Mouse (Mus musculus): Measurements from ENCODE around the gene Rgs9bp. TPM values are rescaled to one million over a fixed set of nuclear protein-coding genes. Genes with fewer than 3 reads are reported as not detected.

The Rgs9bp gene
- polyA plus RNA-seq, 1 experiment from 2014 or later = 0.08 TPM

DNA sequence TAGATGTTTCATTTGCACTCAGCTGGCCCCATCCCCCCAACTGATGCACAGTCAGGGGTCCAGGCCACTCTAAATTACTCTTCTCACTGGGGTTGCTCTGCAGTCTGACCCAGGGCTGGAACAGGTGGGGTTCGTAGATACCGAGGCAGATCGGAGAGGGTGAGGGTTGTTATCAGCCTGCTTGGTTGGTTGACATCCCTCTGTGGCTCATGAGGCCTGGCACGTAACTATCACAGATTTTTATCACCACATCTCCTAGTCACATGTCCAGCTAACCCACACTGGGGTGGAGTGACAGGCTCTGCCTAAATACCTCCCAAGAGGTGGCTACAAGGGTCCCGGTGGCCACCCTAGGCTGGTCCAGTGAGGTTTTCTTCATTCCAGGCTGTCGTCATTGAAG lies 15.7 kb upstream of the Rgs9bp start:
- H3K9ac ChIP-seq (ENCODE audit: low read length) = no peak overlapping the region
- H3K4me1 ChIP-seq (ENCODE audit: control insufficient read depth, insufficient read depth, low read length) = no peaks in the 10 kb centered on the region
- no peak overlapping the region for H3K4me2 ChIP-seq (ENCODE audit: low read length)
- H3K27ac ChIP-seq (ENCODE audit: low read depth, low read length) = no peak overlapping the region
- no peaks in the 10 kb centered on the region for H3K9me3 ChIP-seq (replicated peaks; ENCODE audit: control insufficient read depth, low read length)
- H3K27me3 ChIP-seq (replicated peaks; ENCODE audit: control insufficient read depth, insufficient read depth, low read length) = no peaks in the 10 kb centered on the region
- H3K36me3 ChIP-seq (ENCODE audit: control insufficient read depth, insufficient read depth, low read length) = peaks cover 21% of the 10 kb centered on the region; the same call in 1 of the 2 replicates
- DNase-seq (ENCODE audit: low spot score) = no peak
- no peak for ATAC-seq
- no peak overlapping the region for H3K4me3 ChIP-seq (ENCODE audit: low read depth, low read length)
- WGBS = 93% methylated on average over 6 of the region's 6 CpGs

- Histone ChIP-seq H3K4me3 (ENCODE audit: low read depth, low read length) (no peak overlapping the region), H3K4me2 (ENCODE audit: low read length) (no peak overlapping the region), H3K4me1 (ENCODE audit: control insufficient read depth, insufficient read depth, low read length) (no peaks in the 10 kb centered on the region), H3K9me3 (replicated peaks; ENCODE audit: control insufficient read depth, low read length) (no peaks in the 10 kb centered on the region), H3K9ac (ENCODE audit: low read length) (no peak overlapping the region), H3K27ac (ENCODE audit: low read depth, low read length) (no peak overlapping the region), H3K36me3 (ENCODE audit: control insufficient read depth, insufficient read depth, low read length) (peaks cover 27% of the 10 kb centered on the region), H3K27me3 (replicated peaks; ENCODE audit: control insufficient read depth, insufficient read depth, low read length) (no peaks in the 10 kb centered on the region)
- ATAC-seq (no peak), DNase-seq (ENCODE audit: low spot score) (no peak)
- 93% methylated on average over 10 of the region's 10 CpGs for WGBS
Measured at GRCm38 (mm10) chr7:35600031-35600430, 14.6 kb upstream of the Rgs9bp start.

GRCm38 (mm10) chr7:35599492-35599891 lies 14.1 kb upstream of the Rgs9bp start:
- DNase-seq (ENCODE audit: low spot score) = no peak
- Histone ChIP-seq H3K27me3 (replicated peaks; ENCODE audit: control insufficient read depth, insufficient read depth, low read length) (no peaks in the 10 kb centered on the region), H3K9ac (ENCODE audit: low read length) (no peak overlapping the region), H3K36me3 (ENCODE audit: control insufficient read depth, insufficient read depth, low read length) (peaks cover 27% of the 10 kb centered on the region), H3K4me1 (ENCODE audit: control insufficient read depth, insufficient read depth, low read length) (no peaks in the 10 kb centered on the region), H3K4me3 (ENCODE audit: low read depth, low read length) (no peak overlapping the region), H3K27ac (ENCODE audit: low read depth, low read length) (no peak overlapping the region), H3K4me2 (ENCODE audit: low read length) (no peak overlapping the region), H3K9me3 (replicated peaks; ENCODE audit: control insufficient read depth, low read length) (no peaks in the 10 kb centered on the region)
- WGBS = 96% methylated on average over 9 of the region's 9 CpGs
- no peak for ATAC-seq

- H3K27me3 ChIP-seq (replicated peaks; ENCODE audit: control insufficient read depth, insufficient read depth, low read length) = no peaks in the 10 kb centered on the region
- ATAC-seq = no peak
- WGBS = 84% methylated on average over 5 of the region's 5 CpGs
- no peak overlapping the region for H3K27ac ChIP-seq (ENCODE audit: low read depth, low read length)
- no peaks in the 10 kb centered on the region for H3K4me1 ChIP-seq (ENCODE audit: control insufficient read depth, insufficient read depth, low read length)
- H3K9ac ChIP-seq (ENCODE audit: low read length) = no peak overlapping the region
- DNase-seq (ENCODE audit: low spot score) = no peak
- H3K36me3 ChIP-seq (ENCODE audit: control insufficient read depth, insufficient read depth, low read length) = peaks cover 31% of the 10 kb centered on the region
- H3K9me3 ChIP-seq (replicated peaks; ENCODE audit: control insufficient read depth, low read length) = no peaks in the 10 kb centered on the region
- H3K4me3 ChIP-seq (ENCODE audit: low read depth, low read length) = no peak overlapping the region
- H3K4me2 ChIP-seq (ENCODE audit: low read length) = no peak overlapping the region
Measured at GRCm38 (mm10) chr7:35594311-35594710, 8.9 kb upstream of the Rgs9bp start.

DNA sequence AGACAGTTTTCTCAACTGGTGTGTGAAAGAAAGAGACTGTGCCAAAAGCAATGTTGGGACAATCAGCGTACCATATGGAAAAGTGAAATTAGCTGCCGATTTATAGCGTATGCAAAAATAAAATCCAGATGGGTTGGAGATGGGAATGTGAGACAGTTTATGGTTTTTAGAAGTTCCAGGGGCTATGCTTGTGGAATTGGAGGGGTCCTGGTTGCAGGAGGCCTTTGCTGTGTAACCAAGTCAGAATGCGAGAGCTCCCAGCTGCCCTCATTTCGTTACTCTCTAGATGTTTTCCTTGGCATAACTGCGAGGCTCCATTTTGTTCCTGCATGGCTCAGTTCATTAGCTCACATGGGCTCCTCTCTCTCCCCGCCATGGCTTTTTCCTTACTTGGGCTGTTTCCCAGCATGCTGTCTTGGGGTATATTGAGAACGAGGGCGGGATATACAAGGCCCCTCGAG lies 5.4 kb upstream of the Rgs9bp start:
- WGBS = 78% methylated on average over 10 of the region's 10 CpGs
- ATAC-seq = no peak

GRCm38 (mm10) chr7:35589485-35589884 lies 4.1 kb upstream of the Rgs9bp start:
- DNase-seq (ENCODE audit: low spot score) (no peak), ATAC-seq (no peak)
- Histone ChIP-seq H3K4me1 (ENCODE audit: control insufficient read depth, insufficient read depth, low read length) (peaks cover 9% of the 10 kb centered on the region), H3K27ac (ENCODE audit: low read depth, low read length) (no peak overlapping the region), H3K9me3 (replicated peaks; ENCODE audit: control insufficient read depth, low read length) (no peaks in the 10 kb centered on the region), H3K4me2 (ENCODE audit: low read length) (no peak overlapping the region), H3K27me3 (replicated peaks; ENCODE audit: control insufficient read depth, insufficient read depth, low read length) (peaks cover 9% of the 10 kb centered on the region), H3K9ac (ENCODE audit: low read length) (no peak overlapping the region), H3K4me3 (ENCODE audit: low read depth, low read length) (no peak overlapping the region), H3K36me3 (ENCODE audit: control insufficient read depth, insufficient read depth, low read length) (peaks cover 18% of the 10 kb centered on the region)
- 79% methylated on average over 6 of the region's 7 CpGs for WGBS

More for the DNA sequence above, 5.4 kb upstream of the Rgs9bp start:
- Histone ChIP-seq H3K27ac (ENCODE audit: low read depth, low read length) (peak overlapping the region; percentile 63; the same call in 1 of the 2 replicates), H3K4me1 (ENCODE audit: control insufficient read depth, insufficient read depth, low read length) (peaks cover 6% of the 10 kb centered on the region), H3K9ac (ENCODE audit: low read length) (no peak overlapping the region), H3K9me3 (replicated peaks; ENCODE audit: control insufficient read depth, low read length) (no peaks in the 10 kb centered on the region), H3K36me3 (ENCODE audit: control insufficient read depth, insufficient read depth, low read length) (peaks cover 22% of the 10 kb centered on the region), H3K27me3 (replicated peaks; ENCODE audit: control insufficient read depth, insufficient read depth, low read length) (no peaks in the 10 kb centered on the region), H3K4me2 (ENCODE audit: low read length) (no peak overlapping the region), H3K4me3 (ENCODE audit: low read depth, low read length) (no peak overlapping the region)
- peak; percentile 69 for DNase-seq (ENCODE audit: low spot score)

DNA sequence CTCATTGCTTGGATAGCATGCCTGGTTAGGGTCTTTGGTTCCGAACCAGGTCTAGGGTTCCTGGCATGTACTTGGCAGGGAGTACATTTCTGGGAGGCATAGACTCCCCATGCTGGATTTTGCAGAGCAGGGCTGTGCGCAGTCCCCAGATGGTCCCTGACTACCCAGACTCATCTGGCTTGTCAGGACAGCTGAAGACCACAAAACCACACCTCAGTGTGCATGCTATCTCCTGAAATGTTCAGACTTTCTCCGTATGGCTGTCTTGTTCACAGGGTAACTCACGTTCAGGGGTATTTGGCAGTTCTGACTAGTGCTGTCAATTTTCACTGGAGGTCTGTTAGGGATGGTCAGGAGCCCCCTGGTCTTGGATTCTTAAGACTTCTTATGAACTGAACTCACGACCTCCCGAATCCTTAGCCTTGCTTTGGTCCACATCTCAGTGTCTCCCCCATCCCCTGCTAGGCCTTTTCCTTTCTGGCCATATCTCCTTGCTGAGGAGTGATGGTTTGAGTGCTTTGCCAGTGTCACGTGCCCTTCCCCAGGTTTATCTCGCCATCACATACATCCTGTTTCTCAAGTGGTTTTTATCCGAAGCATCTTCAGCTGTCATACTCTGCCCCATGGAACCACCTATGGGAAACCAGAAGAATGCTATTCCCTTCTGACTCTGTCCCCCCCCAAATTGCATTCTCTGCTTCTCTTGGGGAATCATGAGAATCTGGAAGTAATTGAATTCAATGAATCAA lies 3.5 kb upstream of the Rgs9bp start:
- 91% methylated on average over 9 of the region's 9 CpGs for WGBS
- no peak for ATAC-seq
- no peak overlapping the region for H3K27ac ChIP-seq (ENCODE audit: low read depth, low read length)
- peaks cover 15% of the 10 kb centered on the region for H3K27me3 ChIP-seq (replicated peaks; ENCODE audit: control insufficient read depth, insufficient read depth, low read length)
- DNase-seq (ENCODE audit: low spot score) = no peak
- H3K4me1 ChIP-seq (ENCODE audit: control insufficient read depth, insufficient read depth, low read length) = peaks cover 9% of the 10 kb centered on the region
- no peaks in the 10 kb centered on the region for H3K9me3 ChIP-seq (replicated peaks; ENCODE audit: control insufficient read depth, low read length)
- no peak overlapping the region for H3K4me2 ChIP-seq (ENCODE audit: low read length)
- no peak overlapping the region for H3K4me3 ChIP-seq (ENCODE audit: low read depth, low read length)
- no peak overlapping the region for H3K9ac ChIP-seq (ENCODE audit: low read length)
- H3K36me3 ChIP-seq (ENCODE audit: control insufficient read depth, insufficient read depth, low read length) = peaks cover 18% of the 10 kb centered on the region

DNA sequence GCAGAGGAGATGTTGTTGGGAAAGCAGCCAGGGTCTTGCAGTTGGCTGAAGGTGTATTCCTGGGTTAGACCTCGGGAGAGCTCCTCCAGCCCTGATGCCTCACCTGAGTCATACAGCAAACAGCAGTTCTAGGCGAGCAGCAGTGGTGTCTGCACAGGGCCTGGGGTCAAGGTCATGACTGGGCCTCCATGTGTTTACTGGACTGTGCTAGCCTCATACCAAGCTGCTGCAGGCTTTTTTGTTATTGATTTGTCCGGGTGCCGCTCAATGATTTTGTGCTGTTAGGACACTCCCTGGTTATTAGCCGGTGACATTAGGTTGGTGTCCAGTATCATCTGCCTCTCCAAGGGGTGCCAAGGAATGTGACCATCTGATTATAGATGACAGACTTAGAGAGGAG lies 2.3 kb upstream of the Rgs9bp start:
- Histone ChIP-seq H3K4me2 (ENCODE audit: low read length) (no peak overlapping the region), H3K9me3 (replicated peaks; ENCODE audit: control insufficient read depth, low read length) (no peaks in the 10 kb centered on the region), H3K27ac (ENCODE audit: low read depth, low read length) (no peak overlapping the region), H3K36me3 (ENCODE audit: control insufficient read depth, insufficient read depth, low read length) (peaks cover 7% of the 10 kb centered on the region), H3K27me3 (replicated peaks; ENCODE audit: control insufficient read depth, insufficient read depth, low read length) (peaks cover 26% of the 10 kb centered on the region), H3K9ac (ENCODE audit: low read length) (no peak overlapping the region), H3K4me3 (ENCODE audit: low read depth, low read length) (no peak overlapping the region), H3K4me1 (ENCODE audit: control insufficient read depth, insufficient read depth, low read length) (peaks cover 9% of the 10 kb centered on the region)
- 92% methylated on average over 5 of the region's 5 CpGs for WGBS
- no peak for ATAC-seq
- no peak for DNase-seq (ENCODE audit: low spot score)

DNA sequence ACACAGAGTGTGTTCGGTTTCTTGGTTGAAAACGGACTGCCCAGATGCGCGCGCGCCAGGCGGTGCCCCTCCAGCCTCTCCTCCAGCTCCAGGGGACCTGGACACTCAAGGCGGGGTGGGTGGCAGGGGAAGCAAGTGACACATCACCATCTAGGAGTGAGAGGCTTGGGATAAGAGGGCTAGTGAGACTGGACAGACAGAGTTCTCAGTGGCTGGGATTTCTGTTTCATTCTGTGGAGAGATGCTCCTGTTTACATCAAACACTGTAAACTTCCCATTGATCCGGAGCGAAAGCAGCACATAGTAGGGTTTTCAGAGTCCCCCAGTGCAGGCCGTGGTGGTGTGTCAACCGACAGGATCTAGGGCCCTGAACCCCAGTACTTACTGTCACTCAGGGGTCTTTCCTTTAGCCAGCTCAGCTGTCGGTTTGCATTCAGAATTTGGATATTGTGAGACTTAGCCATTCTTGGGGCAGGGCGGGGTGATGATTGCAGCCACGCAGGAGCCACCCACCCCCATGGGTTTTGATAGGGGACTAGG lies 1.6 kb upstream of the Rgs9bp start:
- peak overlapping the region; percentile 77 for H3K4me3 ChIP-seq (ENCODE audit: low read depth, low read length)
- H3K27me3 ChIP-seq (replicated peaks; ENCODE audit: control insufficient read depth, insufficient read depth, low read length) = peaks cover 29% of the 10 kb centered on the region
- peak overlapping the region; percentile 76 for H3K9ac ChIP-seq (ENCODE audit: low read length)
- DNase-seq (ENCODE audit: low spot score) = no peak
- H3K27ac ChIP-seq (ENCODE audit: low read depth, low read length) = no peak overlapping the region
- H3K4me2 ChIP-seq (ENCODE audit: low read length) = peak overlapping the region; percentile 99
- no peaks in the 10 kb centered on the region for H3K9me3 ChIP-seq (replicated peaks; ENCODE audit: control insufficient read depth, low read length)
- H3K36me3 ChIP-seq (ENCODE audit: control insufficient read depth, insufficient read depth, low read length) = peaks cover 1% of the 10 kb centered on the region; the same call in 1 of the 2 replicates
- no peak for ATAC-seq
- WGBS = 22% methylated on average over 15 of the region's 15 CpGs
- peaks cover 9% of the 10 kb centered on the region for H3K4me1 ChIP-seq (ENCODE audit: control insufficient read depth, insufficient read depth, low read length)
